Mouse (Mus musculus) 3T3-L1 (cell line): ENCODE data around the gene Apoe.
"Not testable (repeated sequence)": the region's sequence is repeated elsewhere in the genome, so short reads cannot be mapped to it uniquely, and the experiment has no call there.

Source experiments
- DNase-seq: peaks from one replicate; pipeline ENCODE4 v3.0.0-alpha.2; 2015; ENCODE audit warnings: low read depth, low spot score

Gene Apoe

DNA sequence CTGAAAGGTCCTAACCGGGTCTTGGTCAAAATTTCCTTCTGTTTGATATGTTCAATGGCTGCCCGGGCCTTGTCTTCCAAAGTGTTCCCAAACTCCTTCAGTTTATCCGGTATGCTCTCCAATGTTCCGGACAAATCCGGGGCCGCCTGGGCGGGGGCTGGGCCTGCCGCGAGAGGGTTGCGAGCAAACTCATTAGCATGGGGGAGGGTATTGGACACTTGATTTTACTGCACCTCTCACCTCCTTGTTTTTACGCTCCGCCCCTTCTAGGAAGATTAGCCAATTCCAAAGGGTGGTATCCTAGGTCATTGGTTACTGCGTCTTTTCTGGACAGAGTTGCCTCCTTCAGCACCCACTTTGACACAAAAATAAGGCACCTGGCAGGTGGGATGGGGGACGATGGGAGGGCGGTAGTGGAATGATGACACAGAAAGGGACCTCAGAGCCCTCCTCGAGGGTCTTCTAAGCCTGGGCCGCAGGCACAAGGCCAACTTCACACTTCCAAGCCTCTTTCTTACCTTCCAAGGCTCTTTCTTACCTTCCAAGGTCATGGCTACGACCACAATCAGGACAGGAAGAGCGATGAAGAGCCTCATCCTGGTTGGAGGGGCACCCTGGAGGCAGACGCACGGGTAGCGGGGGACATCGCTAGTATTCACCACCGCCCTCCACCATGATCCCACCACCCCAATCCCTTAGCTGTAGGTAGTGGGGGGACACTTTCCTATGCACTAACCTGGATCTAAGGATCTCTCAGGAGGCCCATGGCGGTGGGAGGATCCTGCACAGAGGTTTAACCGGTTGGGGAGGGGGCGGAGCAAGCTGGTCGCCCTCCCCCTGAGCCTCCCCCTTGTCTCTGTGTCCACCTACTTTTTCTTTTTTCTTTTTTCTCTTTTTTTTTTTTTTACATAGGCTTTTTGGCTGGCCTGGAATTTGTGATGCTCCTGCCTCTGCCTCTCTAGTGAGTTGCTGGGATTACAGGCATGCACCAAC, 6.8 kb downstream of the Apoe start, which contains the start of gene Apoc1:
Gene Apoc1 (minus strand): TSS at position 788 of the 993 bp plus-strand sequence.
- no peak for DNase-seq

DNA sequence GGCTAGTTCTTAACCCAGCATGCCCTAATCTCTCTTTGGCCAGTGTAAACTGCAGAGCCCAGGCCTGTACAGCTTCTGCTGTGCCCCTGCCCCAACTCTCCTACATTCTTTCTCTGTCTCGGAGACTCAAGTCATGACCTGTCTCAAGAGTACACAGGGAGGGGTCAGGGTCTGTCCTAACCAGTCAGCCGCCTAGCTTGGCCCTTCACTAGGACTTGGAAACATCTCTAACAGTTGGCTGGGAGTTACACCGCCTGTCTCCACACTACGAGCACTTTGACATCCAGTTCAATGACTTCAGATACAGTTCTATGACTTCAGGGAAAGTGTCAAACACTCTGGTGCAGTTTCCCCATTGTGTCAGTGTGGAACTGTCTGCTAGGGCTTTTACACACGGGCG, 7.6 kb downstream of the Apoe start:
- no peak for DNase-seq

DNA sequence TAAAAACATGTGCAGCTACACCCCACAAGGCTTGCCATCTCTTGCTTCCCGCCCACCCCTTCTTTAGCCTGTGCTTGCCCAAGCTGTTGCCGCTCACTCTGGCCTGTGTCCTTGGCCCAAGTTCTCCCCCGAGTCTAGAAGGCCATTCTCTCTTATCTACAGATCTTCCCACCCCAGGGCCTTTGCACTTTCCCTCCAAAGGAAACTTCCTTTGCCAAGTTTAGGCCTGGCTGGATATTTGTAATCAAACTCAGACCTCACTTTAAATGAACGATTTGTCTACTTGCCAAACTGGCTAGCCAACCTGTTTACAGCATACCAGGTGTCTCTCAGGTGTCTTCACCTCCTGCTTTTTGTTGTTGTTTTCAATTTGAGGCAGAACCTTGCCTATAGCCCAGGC, 8.1 kb downstream of the Apoe start:
- no peak for DNase-seq

DNA sequence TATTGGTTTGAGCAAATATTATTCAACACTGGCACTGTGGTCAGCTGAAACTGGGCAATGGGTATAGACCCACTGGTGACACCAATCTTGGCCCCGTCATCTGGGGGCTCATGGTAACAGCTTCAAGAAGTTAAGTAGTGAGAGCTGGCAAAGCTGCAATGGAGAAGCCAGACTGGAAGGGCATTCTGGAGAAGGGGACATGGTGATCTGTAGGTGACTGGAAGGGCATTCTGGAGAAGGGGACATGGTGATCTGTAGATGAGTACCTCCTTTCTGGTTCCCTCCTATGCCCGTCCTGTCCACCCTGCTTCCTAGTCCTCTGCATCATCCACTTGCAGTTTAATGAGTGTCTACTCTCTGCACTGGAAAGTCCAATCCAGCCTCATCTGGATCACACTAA, 10.4 kb downstream of the Apoe start:
- no peak for DNase-seq

DNA sequence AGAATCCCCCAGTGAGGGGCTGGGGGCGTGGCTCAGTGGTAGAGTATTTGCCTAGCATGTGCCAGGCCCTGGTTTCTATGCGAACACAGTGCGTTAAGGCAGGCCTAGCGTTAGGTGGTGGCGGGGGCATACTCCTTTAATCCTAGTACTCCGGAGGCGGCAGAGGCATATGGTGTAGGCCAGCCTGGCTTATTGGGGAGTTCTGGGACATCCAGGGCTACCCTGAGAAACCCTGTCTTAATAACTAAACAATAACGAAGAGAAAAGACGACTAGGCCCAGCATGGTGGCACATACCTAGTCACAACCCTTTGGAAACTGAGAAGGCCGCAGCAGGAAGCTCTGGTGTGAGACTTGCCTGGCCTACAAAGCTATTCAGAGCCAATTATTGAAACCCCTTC, 10.9 kb downstream of the Apoe start:
- DNase-seq = no peak

DNA sequence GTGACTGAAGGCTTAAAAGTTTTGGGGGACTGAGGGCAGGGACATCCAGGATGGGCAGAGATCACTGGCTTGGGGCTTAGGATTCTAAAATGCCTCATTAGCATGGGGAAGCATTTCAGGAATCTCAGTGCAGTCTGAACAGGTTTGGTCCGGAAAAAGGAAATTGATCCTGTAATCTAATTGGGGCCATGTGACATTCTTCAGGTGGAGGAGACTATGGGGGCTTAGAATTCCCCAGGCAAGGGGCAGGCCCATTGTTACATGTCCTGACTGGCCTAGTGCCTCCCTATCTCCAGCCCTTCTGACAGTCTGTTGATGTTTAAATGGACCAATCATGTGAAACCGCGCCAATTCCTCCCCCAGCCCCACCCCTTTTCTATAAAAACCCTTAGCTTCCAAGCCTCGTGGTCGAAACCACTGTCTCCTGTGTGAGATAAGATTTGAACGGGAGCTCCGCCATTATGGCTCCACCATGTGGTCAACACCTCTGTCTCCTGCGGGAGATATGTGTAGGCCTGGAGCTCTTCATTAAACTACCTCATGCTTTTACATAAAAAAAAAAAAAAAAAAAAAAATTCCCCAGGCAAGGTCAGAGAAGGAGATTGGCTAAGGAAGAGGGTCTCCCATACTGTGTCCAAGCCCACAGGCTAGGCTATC, 11.9 kb downstream of the Apoe start:
- DNase-seq = not testable (repeated sequence)

DNA sequence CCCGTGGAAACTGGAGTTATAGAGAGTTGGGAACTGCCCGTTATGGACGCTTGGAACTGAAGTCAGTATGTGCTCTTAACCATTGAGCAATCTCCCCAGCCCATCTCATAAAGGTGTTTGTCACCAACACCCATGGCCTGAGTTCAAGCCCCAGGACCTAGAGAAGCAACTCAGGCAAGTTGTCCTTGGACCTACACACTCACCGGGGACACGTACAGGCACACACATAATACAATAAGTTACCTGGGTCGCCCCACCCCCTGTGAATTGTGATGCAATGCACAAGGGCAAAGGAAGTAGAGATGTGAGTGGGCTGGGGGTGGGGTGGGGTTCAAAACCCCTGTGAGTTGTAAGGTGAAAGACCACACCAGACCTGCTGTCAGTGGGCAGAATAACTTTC, 12.5 kb downstream of the Apoe start:
- DNase-seq = no peak

DNA sequence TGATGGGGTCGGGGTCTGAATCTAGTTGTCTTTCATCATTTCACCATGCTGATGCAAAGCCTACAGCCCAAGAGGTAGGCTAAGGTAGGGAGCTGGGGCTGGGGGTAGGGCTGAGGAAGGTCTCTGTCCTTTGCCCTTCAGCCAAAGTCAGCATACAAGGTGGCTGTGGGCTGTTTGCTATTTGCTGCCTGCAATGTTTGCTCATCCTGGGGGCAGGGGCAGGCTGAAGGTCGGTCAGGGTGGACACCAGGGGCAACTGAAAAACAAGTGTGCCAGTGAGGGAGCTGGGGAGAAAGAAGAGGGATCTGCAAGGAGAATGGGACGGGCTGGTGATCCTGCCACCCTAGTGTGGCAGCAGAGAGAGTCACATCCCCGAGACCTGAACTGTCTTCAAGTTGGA, 13.6 kb downstream of the Apoe start:
- no peak for DNase-seq

DNA sequence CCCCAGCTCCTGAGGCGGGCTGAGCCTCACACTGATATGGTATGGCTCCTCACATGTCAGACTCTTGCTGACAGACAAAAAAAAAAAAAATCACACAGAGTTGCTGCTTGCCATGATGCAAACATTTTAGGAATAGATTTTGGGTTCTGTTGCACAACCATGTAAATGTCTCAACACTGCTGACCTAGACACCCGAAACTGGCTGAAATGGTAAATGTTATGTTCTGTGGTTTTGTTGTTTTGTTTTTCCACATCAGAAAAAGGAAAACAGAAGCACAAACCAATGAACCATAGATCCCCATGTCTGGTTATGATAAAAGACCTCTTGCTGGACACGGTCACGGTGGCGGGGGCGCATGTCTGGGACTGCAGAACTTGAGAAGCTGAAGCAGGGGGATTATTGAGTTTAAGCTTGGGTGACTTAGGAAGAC, 15.2 kb downstream of the Apoe start:
- no peak for DNase-seq

DNA sequence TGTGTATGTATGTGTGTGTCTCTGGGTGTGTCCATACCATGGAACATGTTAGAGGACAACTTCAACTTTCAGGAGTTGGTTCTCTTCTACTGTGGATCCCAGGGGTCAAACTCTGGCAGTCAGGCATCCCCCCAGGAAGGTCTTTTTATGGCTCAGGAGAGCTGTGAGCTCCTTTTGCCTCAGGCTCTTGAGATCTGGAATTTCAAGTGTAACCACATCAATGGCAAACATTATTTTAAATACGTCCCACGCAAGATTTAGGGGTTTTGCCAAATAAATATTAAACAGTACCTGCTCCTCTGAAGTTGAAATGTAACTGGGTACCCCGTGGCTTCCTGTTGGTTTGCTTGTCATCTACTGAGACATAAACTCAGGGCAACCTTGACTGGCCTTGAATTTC, 16.0 kb downstream of the Apoe start:
- DNase-seq = no peak

DNA sequence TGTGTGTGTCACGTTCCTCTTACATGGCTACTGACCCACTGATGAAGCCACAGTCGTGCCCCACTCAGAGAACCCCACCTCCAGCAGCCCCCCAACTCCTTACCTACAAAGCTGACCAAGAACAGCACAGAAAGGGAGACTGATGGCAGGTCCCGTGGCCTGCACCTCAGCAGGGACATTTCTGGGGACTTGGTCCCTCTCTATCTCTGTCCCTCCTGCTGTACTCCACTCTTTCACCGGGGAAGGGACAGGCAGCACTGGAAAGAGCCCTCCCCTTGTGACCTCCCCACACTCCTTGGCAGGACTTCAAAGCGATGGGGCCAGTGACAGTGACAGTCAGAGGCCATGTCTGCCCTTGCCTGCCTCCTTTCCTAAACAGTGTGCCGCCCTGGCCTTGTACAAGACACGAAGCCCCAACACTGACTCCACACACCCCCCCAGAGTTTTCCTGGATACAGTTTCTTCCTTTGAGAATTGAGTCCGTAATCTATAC, 17.7 kb downstream of the Apoe start, which contains the start of the genes Gm44805 and Apoc4:
Gene Gm44805 (minus strand): TSS at position 222 of the 493 bp plus-strand sequence.
Gene Apoc4 (minus strand): TSS at position 278 of the 493 bp plus-strand sequence.
- no peak for DNase-seq

DNA sequence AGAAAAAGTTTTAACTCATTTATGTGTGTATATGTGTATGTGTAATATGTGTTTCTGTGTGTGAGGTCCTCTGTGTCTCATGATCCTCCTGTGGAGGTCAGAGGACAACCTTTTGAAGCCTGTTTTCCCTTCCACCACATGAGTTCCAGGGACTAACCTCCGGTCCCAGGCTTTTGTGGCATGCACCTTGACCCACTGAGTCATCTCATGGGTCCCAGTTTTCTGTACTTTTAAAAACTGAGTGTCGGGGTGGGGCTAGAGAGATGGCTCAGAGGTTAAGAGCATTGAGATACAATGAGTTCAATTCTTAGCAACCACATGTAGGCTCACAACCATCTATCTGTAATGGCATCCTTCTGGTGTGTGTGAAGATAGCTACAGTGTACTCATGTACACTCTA, 18.3 kb downstream of the Apoe start:
- no peak for DNase-seq

DNA sequence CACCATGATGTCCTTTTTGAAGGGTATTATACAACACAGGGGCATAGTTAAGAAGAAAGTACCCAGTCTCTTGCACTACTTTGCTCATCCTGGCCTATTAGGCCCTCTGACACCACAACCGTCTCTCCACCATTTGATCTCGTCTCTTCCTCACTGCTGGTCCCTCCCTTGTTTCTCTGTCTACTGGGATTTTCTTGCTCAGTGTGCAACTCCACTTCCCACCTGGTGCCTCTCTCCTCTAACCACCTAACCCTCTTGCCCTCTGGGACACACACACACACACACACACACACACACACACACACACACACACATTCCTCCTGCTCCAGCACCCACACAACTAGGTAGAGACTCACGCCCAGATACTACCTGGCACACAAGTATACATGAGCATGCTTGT, 20.1 kb downstream of the Apoe start:
- DNase-seq = no peak

DNA sequence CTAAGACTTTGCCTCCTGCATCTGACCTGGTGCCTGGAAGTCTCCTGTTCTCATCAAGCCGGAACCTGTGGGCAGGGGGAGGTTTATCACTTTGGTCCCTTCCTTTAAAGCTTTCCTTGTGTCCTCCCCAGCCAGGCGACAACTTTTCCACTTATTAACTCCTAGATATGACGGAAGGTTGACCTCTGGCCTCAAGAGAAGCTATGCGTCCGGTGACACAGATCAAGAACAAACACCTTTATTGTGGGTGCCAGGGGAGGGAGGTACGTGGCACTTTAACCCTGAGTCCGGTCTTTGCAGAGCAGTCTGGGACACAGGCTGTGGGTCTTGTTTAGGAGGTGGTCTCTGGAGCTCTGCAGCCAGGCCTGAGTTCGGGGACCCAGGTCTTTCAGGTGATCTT, 21.1 kb downstream of the Apoe start, which contains the start of gene Apoc2:
Gene Apoc2 (minus strand): TSS at position 70 of the 400 bp plus-strand sequence.
- no peak for DNase-seq

DNA sequence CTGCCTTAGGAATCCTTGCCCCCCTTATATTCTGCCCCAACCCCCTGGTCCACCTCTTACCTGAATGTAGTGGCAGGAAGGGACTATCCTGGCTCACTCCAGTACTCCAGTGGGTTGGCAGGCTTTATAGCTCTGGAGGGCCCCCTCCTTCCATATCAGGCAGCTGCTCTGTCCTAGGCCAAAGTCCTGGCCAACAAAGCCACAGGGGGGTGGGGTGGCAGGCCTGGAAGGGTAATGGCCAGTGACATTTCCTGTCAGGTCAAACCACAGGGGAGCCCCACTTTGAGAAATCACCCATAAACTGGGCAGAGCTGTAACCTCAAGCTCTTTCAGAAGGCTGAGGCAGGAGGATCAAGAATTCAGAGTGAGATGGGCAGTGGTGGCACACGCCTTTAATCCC, 22.3 kb downstream of the Apoe start:
- no peak for DNase-seq

DNA sequence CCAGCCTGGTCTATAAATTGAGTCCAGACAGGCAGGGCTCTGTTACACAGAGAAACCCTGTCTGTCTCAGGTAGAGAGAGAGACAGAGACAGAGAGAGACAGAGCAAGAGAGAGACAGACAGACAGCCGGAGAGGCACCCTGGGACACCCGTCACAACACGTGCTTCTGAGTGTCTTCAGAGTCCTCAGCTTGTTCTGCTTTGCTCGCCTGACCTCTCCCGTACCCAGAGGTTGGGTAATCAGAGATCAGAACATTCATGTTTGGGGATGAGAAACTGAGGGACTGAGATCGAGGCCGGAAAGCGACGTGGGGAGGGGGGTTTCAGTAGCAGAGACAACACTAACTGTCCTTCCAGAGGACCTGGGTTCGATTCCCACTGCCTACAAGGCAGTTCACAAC, 23.2 kb downstream of the Apoe start:
- DNase-seq = no peak

DNA sequence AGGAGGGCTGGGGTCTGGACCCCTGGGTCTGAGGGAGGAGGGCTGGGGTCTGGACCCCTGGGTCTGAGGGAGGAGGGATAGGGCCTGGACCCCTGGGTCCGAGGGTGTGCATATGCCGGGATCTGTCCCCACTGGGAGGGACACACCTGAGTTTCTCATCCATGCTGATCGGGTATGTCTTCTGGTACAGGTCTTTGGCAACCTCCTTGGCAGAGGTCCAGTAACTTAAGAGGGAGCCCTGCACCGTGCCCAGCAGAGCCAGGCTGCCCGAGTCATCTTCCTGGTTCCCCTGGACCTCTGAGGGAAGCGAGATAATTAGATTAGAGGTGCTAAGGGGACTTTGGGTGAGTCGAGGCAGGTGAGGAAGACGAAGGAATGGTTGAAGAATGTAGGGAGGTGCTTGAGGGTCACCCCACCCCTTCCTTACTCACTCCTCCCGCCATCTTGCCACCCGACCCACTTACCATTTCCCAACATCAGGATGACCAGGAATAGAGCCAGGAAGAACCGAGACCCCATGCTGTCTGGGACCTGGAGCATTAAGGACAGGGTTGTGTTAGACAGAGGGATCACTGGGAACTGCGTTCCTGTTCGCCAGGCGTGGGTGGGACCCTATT, 25.8 kb downstream of the Apoe start:
- DNase-seq = no peak

DNA sequence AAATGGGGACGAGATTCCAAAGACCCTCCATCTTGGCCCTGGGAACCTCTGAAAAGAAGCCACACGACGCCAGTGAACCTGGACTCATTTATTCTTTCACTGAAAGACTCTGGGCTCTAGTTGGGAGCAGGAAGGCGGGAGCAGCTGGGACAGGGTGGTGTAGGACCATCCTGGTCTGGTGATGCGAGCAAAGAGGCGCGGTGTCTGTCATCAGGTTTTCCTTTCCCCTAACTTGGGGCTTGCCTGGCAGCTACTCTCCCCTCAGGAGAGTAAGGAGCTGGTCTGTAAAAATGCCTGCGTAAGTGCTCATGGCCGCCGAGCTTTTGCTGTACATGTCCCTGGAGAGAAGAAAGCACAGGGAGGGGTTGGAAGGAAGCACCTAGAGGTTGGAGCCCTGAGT, 27.5 kb downstream of the Apoe start:
- DNase-seq = no peak

DNA sequence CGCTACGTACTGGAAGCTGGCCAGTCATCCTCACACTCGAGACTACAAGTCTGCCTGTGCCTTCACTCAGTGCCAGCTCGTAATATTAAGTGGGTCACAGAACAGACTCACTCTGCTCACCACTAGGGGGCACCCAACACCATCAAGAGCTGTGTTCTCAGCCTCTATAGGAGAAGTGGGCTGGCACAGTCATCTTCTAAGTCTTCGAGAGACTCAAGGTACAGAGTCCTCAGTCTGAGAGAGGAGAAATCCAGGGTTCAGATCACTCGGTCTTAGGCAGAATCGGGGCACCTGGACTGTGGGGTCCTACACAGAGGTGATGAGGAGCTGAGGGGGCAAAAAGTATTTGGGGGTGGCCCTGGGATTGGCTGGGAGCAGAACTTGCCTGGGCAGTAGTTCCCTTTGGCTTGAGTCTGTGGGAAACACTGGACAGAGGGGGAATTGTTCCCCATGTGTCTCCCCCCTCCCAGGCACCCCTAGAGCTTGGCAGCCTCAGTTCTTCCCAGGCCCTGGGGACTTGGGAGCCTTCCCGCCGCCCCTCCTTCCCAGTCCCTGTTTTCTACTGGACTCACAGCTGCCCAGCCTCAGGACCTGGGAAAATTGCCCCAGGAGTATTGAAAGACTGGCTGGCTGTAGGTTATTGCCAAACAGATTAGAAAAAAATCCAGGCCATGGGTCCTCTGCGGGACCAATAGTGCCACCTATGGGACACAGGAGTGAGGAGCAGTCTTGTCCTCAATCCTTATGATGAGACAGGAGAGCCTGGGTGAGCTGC, 29.9 kb downstream of the Apoe start:
- peak; percentile 95 for DNase-seq

DNA sequence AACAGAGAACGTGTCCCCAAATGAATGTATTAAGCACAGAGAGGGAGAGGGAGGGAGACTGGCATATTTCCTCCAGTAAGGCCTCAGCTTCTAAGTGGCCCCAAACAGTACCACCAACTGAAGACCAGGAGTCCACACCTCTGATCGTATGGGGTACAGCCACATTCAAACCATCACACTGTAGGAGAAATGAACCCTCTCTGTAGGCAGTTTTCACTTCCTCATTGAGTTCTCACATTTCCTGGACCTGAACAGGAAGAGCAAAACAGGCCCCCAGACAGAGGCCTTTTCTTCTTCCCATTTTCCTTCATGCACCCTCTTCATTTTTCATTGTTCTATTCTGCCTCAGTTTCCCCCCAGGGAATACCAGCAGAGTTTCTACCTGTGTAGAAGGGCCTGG, 31.6 kb downstream of the Apoe start:
- DNase-seq = no peak

DNA sequence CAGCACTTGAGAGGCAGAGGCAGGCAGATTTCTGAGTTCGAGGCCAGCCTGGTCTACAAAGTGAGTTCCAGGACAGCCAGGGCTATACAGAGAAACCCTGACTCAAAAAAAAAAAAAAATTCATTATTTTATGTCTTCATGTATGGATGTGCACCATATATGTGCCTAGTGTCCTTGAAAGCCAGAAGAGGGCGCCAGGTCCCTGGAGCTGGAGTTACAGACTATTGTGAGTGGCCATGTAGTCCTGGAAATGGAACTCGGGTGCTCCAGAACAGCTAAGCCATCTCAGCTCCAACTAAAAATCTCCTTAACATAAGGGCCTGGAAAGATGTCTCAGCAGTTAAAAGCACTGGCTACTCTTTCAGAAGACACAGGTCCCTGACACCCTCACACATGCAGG, 32.2 kb downstream of the Apoe start:
- DNase-seq = peak; percentile 16
